9 mouse cellular contexts compared by ENCODE assay signal in the genomic region with DNA sequence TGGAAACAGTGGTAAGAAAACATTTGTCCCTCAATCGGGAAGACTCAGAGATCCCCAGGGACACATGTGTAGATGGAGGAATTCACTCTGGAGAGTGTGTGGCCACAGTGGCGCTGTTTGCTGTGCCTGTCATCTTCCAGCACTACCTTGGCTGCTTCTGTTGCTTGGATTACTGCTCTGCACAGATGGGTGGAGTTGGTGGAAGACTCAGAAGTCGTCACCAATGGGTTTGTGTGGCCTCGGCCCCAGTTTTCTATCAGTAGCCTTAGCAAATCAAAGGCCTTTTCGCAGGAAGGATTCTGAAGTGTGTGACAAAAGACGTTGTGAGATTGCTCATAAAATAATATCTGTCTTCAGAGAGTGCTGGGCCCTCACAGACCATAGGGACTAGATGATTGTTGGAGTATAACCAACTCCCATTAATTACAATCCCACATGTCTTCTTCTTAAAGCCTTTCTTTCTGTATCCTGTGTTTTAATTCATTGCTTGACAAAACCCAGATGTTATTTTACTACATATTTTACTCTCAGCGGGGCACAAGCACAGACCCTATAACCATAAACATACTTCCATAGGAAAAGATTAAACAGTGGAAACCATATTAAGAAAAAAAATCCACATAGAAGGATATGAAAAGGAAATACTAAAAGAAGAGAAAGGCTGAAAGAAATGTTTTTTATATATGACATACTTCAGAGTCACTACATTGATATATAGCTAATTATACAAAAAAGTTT. TPM values are rescaled to one million over a fixed set of nuclear protein-coding genes. Genes with fewer than 3 reads are reported as not detected.
DNase-seq lines count a peak whose midpoint lies in the region; ATAC-seq and TF ChIP-seq lines count a peak whose summit lies in the region.
"Had no signal": no experiment of that assay in that cellular context is flagged by ENCODE, and none has a peak within 500 bp of the region (broad histone marks: within the 10 kb centered on the region; RNA-seq: fewer than 3 reads in every experiment).

No protein-coding gene starts in this region.

- no peak for ATAC-seq in liver, embryonic 13.5 days (ENCODE audit: low read depth)
- no peak for ATAC-seq in liver, embryonic 11.5 days (replicated peaks; ENCODE audit: low FRiP score)
- ATAC-seq in embryonic facial prominence, embryonic 14.5 days (ENCODE audit: low read depth): no peak
- no peak for ATAC-seq in heart, embryonic 13.5 days (ENCODE audit: extremely low read depth, insufficient number of reproducible peaks, low FRiP score, low TSS enrichment)
- no peak for ATAC-seq in liver, postnatal 0 days
- no peak for ATAC-seq in activated CD4-positive, CD25-positive, alpha-beta regulatory T cell, adult 4 months
- ATAC-seq: midbrain, embryonic 13.5 days; Patski had no signal

- DNase-seq in liver, embryonic 13.5 days: no peak
- no peak for DNase-seq in liver, embryonic 11.5 days (ENCODE audit: low spot score)
- DNase-seq in embryonic facial prominence, embryonic 14.5 days (ENCODE audit: low spot score): peak; percentile 24
- no peak for DNase-seq in liver, postnatal 0 days
- DNase-seq in left cerebral cortex, adult 2 months (ENCODE audit: extremely low spot score in 1 of 2, low spot score in 2 of 2): no peak

- H3K27ac ChIP-seq in liver, embryonic 13.5 days: peak overlapping the region; percentile 34; the same call in 1 of the 2 replicates
- no peak overlapping the region for H3K27ac ChIP-seq in liver, embryonic 11.5 days (ENCODE audit: low read depth, low read length)
- no peak overlapping the region for H3K27ac ChIP-seq in embryonic facial prominence, embryonic 14.5 days (replicated peaks; ENCODE audit: low read depth, low read length)
- H3K27ac ChIP-seq in heart, embryonic 13.5 days (replicated peaks): peak overlapping the region; percentile 65
- H3K27ac ChIP-seq in liver, postnatal 0 days (ENCODE audit: low read depth): no peak overlapping the region
- no peak overlapping the region for H3K27ac ChIP-seq in left cerebral cortex, adult 2 months
- H3K27ac ChIP-seq: midbrain, embryonic 13.5 days had no signal

- no peak overlapping the region for H3K9ac ChIP-seq in liver, embryonic 13.5 days
- H3K9ac ChIP-seq in liver, embryonic 11.5 days (ENCODE audit: low read depth, low read length): no peak overlapping the region
- H3K9ac ChIP-seq in embryonic facial prominence, embryonic 14.5 days (ENCODE audit: low read depth, low read length): no peak overlapping the region
- no peak overlapping the region for H3K9ac ChIP-seq in heart, embryonic 13.5 days
- H3K9ac ChIP-seq in liver, postnatal 0 days (replicated peaks): no peak overlapping the region
- H3K9ac ChIP-seq: midbrain, embryonic 13.5 days had no signal

- H3K4me2 ChIP-seq in liver, embryonic 13.5 days: no peak overlapping the region
- H3K4me2 ChIP-seq in liver, embryonic 11.5 days: no peak overlapping the region
- H3K4me2 ChIP-seq in embryonic facial prominence, embryonic 14.5 days (ENCODE audit: low read depth, low read length): no peak overlapping the region
- peak overlapping the region; percentile 50 for H3K4me2 ChIP-seq in heart, embryonic 13.5 days
- no peak overlapping the region for H3K4me2 ChIP-seq in liver, postnatal 0 days (ENCODE audit: low read depth, low read length)
- H3K4me2 ChIP-seq: midbrain, embryonic 13.5 days had no signal

- WGBS in liver, embryonic 13.5 days (ENCODE audit: insufficient replicate concordance): 53% methylated on average over 7 of the region's 7 CpGs
- 62% methylated on average over 7 of the region's 7 CpGs for WGBS in liver, embryonic 11.5 days
- WGBS in embryonic facial prominence, embryonic 14.5 days: 47% methylated on average over 7 of the region's 7 CpGs
- WGBS in heart, embryonic 13.5 days: 49% methylated on average over 7 of the region's 7 CpGs
- WGBS in liver, postnatal 0 days (ENCODE audit: insufficient replicate concordance): 60% methylated on average over 7 of the region's 7 CpGs

- H3K9me3 ChIP-seq in liver, embryonic 13.5 days (replicated peaks): no peaks in the 10 kb centered on the region
- no peaks in the 10 kb centered on the region for H3K9me3 ChIP-seq in liver, embryonic 11.5 days (ENCODE audit: control insufficient read depth, low read length)
- H3K9me3 ChIP-seq in embryonic facial prominence, embryonic 14.5 days (ENCODE audit: control insufficient read depth, low read length): no peaks in the 10 kb centered on the region
- H3K9me3 ChIP-seq in heart, embryonic 13.5 days: no peaks in the 10 kb centered on the region
- no peaks in the 10 kb centered on the region for H3K9me3 ChIP-seq in liver, postnatal 0 days (ENCODE audit: low read length)
- H3K9me3 ChIP-seq: midbrain, embryonic 13.5 days had no signal

- intact Hi-C loops in left cerebral cortex, adult 2 months (cut with DNase I): no loop called here

- no peak for TF ChIP-seq EP300 in liver, postnatal 0 days (IDR thresholded peaks at IDR 0.05; ENCODE audit: low read depth)

- no peaks in the 10 kb centered on the region for H3K4me1 ChIP-seq in liver, embryonic 13.5 days (replicated peaks)
- no peaks in the 10 kb centered on the region for H3K4me1 ChIP-seq in liver, embryonic 11.5 days (replicated peaks; ENCODE audit: control insufficient read depth, insufficient read depth, low read length)
- H3K4me1 ChIP-seq in embryonic facial prominence, embryonic 14.5 days (ENCODE audit: control insufficient read depth, insufficient read depth, low read length): no peaks in the 10 kb centered on the region
- H3K4me1 ChIP-seq in heart, embryonic 13.5 days: peaks cover 34% of the 10 kb centered on the region
- no peaks in the 10 kb centered on the region for H3K4me1 ChIP-seq in liver, postnatal 0 days (ENCODE audit: insufficient read depth)
- H3K4me1 ChIP-seq: midbrain, embryonic 13.5 days had no signal

- TF ChIP-seq CTCF in liver, postnatal 0 days (IDR thresholded peaks at IDR 0.05; ENCODE audit: low read depth): peak; percentile 11; the same call in 1 of the 2 replicates
- no peak; the same call in 1 of the 2 replicates for TF ChIP-seq CTCF in left cerebral cortex, adult 2 months (IDR thresholded peaks at IDR 0.05)

- no peaks in the 10 kb centered on the region for H3K27me3 ChIP-seq in liver, embryonic 13.5 days
- H3K27me3 ChIP-seq in liver, embryonic 11.5 days (replicated peaks; ENCODE audit: control insufficient read depth, insufficient read depth, low read length): no peaks in the 10 kb centered on the region
- H3K27me3 ChIP-seq in embryonic facial prominence, embryonic 14.5 days (replicated peaks; ENCODE audit: control insufficient read depth, insufficient read depth, low read length): no peaks in the 10 kb centered on the region
- no peaks in the 10 kb centered on the region for H3K27me3 ChIP-seq in heart, embryonic 13.5 days (replicated peaks)
- no peaks in the 10 kb centered on the region for H3K27me3 ChIP-seq in liver, postnatal 0 days (ENCODE audit: insufficient read depth, low read length)
- H3K27me3 ChIP-seq: midbrain, embryonic 13.5 days; Patski had no signal

- H3K36me3 ChIP-seq in liver, embryonic 13.5 days: no peaks in the 10 kb centered on the region
- H3K36me3 ChIP-seq in liver, embryonic 11.5 days (ENCODE audit: control insufficient read depth, insufficient read depth, low read length): no peaks in the 10 kb centered on the region
- H3K36me3 ChIP-seq in embryonic facial prominence, embryonic 14.5 days (ENCODE audit: control insufficient read depth, insufficient read depth, low read length): no peaks in the 10 kb centered on the region
- no peaks in the 10 kb centered on the region for H3K36me3 ChIP-seq in heart, embryonic 13.5 days
- no peaks in the 10 kb centered on the region for H3K36me3 ChIP-seq in liver, postnatal 0 days (replicated peaks; ENCODE audit: insufficient read depth, low read length)
- H3K36me3 ChIP-seq: midbrain, embryonic 13.5 days had no signal

- no peak overlapping the region for H3K4me3 ChIP-seq in liver, embryonic 13.5 days (replicated peaks)
- H3K4me3 ChIP-seq in liver, embryonic 11.5 days (ENCODE audit: low read depth, low read length): no peak overlapping the region
- H3K4me3 ChIP-seq in embryonic facial prominence, embryonic 14.5 days (ENCODE audit: low read depth, low read length): no peak overlapping the region
- no peak overlapping the region for H3K4me3 ChIP-seq in heart, embryonic 13.5 days
- H3K4me3 ChIP-seq in liver, postnatal 0 days (ENCODE audit: low read depth, low read length): no peak overlapping the region
- H3K4me3 ChIP-seq in left cerebral cortex, adult 2 months: no peak overlapping the region
- H3K4me3 ChIP-seq: midbrain, embryonic 13.5 days had no signal

RNA-seq across cellular contexts. Expression of gene Vcam1, which starts 48.4 kb away (rescaled TPM):
- 47.4 and 57.8 TPM in 2 replicates for polyA plus RNA-seq in liver, embryonic 13.5 days (2015; fragmentation: Nextera tagmentation; extraction: Ambion mirVana)
- 64.3 and 67.4 TPM in 2 replicates for polyA plus RNA-seq in liver, embryonic 11.5 days (2014; fragmentation: Nextera tagmentation; extraction: Ambion mirVana)
- polyA plus RNA-seq in embryonic facial prominence, embryonic 14.5 days (2014; fragmentation: Nextera tagmentation; extraction: Ambion mirVana): 64.7 and 75.6 TPM in 2 replicates
- 56.4 and 67.5 TPM in 2 replicates for polyA plus RNA-seq in heart, embryonic 13.5 days (2015; fragmentation: Nextera tagmentation; extraction: Ambion mirVana)
- polyA plus RNA-seq in liver, postnatal 0 days (2015; fragmentation: Nextera tagmentation; extraction: Ambion mirVana): 88.6 and 93.4 TPM in 2 replicates
- 10 to 100 TPM; 16.8 to 19.1 TPM for total RNA-seq in left cerebral cortex, adult 2 months (2021)
- polyA plus RNA-seq in activated CD4-positive, CD25-positive, alpha-beta regulatory T cell, adult 4 months (2017; shearing (Covaris generic)): 1 to 10 TPM; 2.7 TPM

Comparison
In these comparisons a context has a peak if more than half of its experiments do, and no peak if none do; other contexts are left out.
1. H3K27ac ChIP-seq: peak in liver, embryonic 13.5 days (single experiment) and heart, embryonic 13.5 days (single experiment); none in liver, embryonic 11.5 days (single experiment), embryonic facial prominence, embryonic 14.5 days (single experiment), liver, postnatal 0 days (single experiment) and left cerebral cortex, adult 2 months (single experiment).
2. RNA of gene Vcam1, which starts 48.4 kb away (polyA plus RNA-seq): 88.6 to 93.4 TPM in liver, postnatal 0 days, 64.3 to 67.4 TPM in liver, embryonic 11.5 days, 64.7 to 75.6 TPM in embryonic facial prominence, embryonic 14.5 days, 56.4 to 67.5 TPM in heart, embryonic 13.5 days and 47.4 to 57.8 TPM in liver, embryonic 13.5 days; 2.7 TPM in activated CD4-positive, CD25-positive, alpha-beta regulatory T cell, adult 4 months; every median in the first group is over 10 times any median in the second.